Mouse (Mus musculus): ENCODE data around the gene Olfr1204.

Gene Olfr1204

DNA sequence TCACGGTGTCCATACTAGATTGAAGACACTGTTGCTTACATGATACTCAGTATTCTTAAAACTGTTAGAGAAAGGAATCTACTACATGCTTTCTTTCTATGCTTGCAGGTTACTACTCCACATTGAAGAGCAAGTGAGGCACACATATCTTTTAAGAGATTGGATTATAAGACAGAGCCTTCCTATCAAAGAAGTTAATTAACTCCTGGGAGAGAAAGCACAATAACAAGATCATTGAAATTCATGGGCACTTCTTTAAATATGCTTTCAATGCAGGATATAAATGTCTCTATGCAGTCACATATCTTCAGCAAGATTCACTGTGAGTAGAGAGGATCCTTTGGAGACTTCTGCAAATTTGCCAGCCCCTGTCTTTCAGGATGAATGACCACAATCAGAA, at the start of gene Olfr1204:
Olfr1204 (plus strand) TSS at position 301 of the 400 bp plus-strand sequence.
- no peak for DNase-seq

DNA sequence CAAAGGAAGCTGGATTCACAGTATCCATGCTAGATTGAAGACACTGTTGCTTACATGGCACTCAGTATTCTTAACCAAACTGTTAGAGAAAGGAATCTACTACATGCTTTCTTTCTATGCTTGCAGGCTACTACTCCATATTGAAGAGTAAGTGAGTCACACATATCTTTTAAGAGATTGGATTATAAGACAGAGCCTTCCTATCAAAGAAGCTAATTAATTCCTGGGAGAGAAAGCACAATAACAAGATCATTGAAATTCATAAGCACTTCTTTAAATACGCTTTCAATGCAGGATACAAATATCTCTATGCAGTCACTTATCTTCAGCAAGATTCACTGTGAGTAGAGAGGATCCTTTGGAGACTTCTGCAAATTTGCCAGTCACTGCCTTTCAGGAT, 34.9 kb upstream of the Olfr1204 start, which contains the start of gene Olfr1202:
Olfr1202 (plus strand) TSS at position 301 of the 400 bp plus-strand sequence.
- DNase-seq: no peak

DNA sequence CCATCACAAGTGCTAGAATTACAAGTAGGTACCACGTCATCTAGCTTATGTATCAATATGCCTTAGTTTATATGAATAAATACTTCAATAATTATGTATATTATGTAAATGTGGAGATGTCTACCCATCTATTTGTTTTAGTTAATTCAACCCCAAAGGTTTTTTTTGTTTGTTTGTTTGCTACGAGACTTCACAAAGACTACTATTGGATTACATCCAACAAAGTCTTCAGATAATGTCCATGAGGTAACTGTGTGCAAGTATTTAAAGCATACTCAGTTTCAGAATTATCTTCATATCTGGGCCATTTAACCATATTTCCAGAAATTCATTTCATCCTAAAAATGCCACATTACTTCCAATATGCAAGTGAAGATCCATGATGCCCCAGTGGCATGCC, 19.7 kb upstream of the Olfr1204 start, which contains the start of gene Olfr1205:
Olfr1205 (plus strand) TSS at position 301 of the 400 bp plus-strand sequence.
- DNase-seq: no peak

DNA sequence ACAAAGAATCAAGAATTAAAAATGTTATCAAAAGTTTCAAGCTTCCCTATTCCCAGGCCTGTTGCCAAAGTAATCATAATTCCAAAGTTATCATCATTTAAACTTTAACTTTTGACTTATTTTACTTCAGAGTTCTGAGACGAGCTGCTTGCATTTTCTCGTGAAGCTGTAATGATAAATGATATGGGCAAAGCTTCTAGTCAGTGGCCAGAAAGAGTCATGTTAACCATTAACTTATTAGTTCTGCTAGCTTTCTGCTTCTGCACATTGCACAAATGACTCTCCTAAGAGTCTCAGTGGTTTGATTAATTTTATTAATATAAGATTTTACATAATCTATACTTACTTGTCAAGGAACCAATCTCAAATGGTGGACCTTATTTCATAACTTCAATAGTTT, 10.6 kb upstream of the Olfr1204 start:
- DNase-seq: no peak

DNA sequence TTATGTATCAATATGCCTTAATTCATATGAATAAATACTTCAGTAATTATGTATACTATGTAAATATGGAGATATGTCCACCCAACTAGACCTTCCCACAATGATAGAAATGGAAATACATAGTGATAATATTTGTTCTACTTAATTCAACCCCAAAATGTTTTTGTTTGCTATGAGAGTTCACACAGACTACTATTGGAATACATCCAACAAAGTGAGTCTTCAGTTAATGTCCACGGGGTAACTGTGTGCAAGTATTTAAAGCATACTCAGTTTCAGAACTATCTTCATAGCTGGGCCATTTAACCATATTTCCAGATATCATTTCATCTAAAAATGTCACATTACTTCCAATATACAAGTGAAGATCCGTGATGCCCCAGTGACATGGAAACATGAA, 13.8 kb downstream of the Olfr1204 start, which contains the start of gene Olfr1206:
Olfr1206 (plus strand) TSS at position 301 of the 400 bp plus-strand sequence.
- DNase-seq: no peak

- no peak for DNase-seq
These were observed 53.1 kb downstream of the Olfr1204 start, which contains the start of gene Olfr1208 for GRCm38 (mm10) chr2:88902211-88902610. Gene Olfr1208 (minus strand): TSS chr2:88902311.
